24 mouse cellular contexts compared by ENCODE assay signal in the genomic region with DNA sequence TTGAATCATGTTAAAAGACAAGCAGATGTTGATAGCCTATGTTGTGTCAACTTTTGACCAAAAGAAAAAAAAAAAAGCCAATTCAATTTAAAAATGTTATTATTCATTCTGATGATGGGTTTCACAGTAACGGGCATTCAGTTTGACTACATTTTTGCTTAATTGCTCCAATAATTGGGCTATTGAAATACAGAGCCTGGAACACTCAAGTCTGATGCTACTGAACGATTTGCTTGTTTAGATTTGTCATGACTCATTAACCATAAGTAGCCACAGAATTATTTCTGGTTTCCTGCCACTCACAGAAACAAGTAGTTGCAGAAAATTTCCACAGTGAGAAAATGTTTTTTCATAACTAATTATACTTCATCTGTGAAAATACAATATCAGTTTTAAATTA.
DNase-seq lines count a peak whose midpoint lies in the region; ATAC-seq lines count a peak whose summit lies in the region.
"Had no signal": no experiment of that assay in that cellular context is flagged by ENCODE, and none has a peak within 500 bp of the region (broad histone marks: within the 10 kb centered on the region; RNA-seq: fewer than 3 reads in every experiment).

No protein-coding gene starts in this region.

- WGBS in midbrain, embryonic 14.5 days, result 69% methylated on average over 2 of the region's 2 CpGs
- WGBS in midbrain, embryonic 15.5 days, result 58% methylated on average over 2 of the region's 2 CpGs
- 73% methylated on average over 2 of the region's 2 CpGs for WGBS in heart, embryonic 12.5 days

- no peak for ATAC-seq in midbrain, embryonic 14.5 days (ENCODE audit: low FRiP score, low TSS enrichment)
- ATAC-seq in midbrain, embryonic 15.5 days (replicated peaks), result no peak
- ATAC-seq in heart, embryonic 12.5 days (ENCODE audit: insufficient number of reproducible peaks, low FRiP score), result no peak
- ATAC-seq: activated CD4-positive, CD25-positive, alpha-beta regulatory T cell, adult 4 months; forebrain, embryonic 13.5 days; forebrain, embryonic 16.5 days; Patski had no signal

- no peak overlapping the region for H3K27ac ChIP-seq in midbrain, embryonic 14.5 days (replicated peaks; ENCODE audit: low read depth, low read length)
- no peak overlapping the region for H3K27ac ChIP-seq in midbrain, embryonic 15.5 days
- no peak overlapping the region for H3K27ac ChIP-seq in heart, embryonic 12.5 days (ENCODE audit: poor library complexity, severe bottlenecking)
- H3K27ac ChIP-seq: embryonic facial prominence, embryonic 13.5 days; embryonic facial prominence, embryonic 15.5 days; forebrain, embryonic 13.5 days had no signal

- no peak overlapping the region for H3K4me2 ChIP-seq in midbrain, embryonic 14.5 days (ENCODE audit: low read length)
- H3K4me2 ChIP-seq in midbrain, embryonic 15.5 days, result no peak overlapping the region
- no peak overlapping the region for H3K4me2 ChIP-seq in heart, embryonic 12.5 days
- H3K4me2 ChIP-seq: embryonic facial prominence, embryonic 13.5 days; embryonic facial prominence, embryonic 15.5 days; forebrain, embryonic 13.5 days had no signal

- H3K4me1 ChIP-seq in midbrain, embryonic 14.5 days (ENCODE audit: control insufficient read depth, insufficient read depth, low read length), result no peaks in the 10 kb centered on the region
- H3K4me1 ChIP-seq in midbrain, embryonic 15.5 days, result no peaks in the 10 kb centered on the region
- H3K4me1 ChIP-seq in heart, embryonic 12.5 days (replicated peaks), result no peaks in the 10 kb centered on the region
- H3K4me1 ChIP-seq: embryonic facial prominence, embryonic 13.5 days; embryonic facial prominence, embryonic 15.5 days; forebrain, embryonic 13.5 days had no signal

- H3K36me3 ChIP-seq in midbrain, embryonic 14.5 days (ENCODE audit: control insufficient read depth, insufficient read depth, low read length), result no peaks in the 10 kb centered on the region
- H3K36me3 ChIP-seq in midbrain, embryonic 15.5 days (replicated peaks), result no peaks in the 10 kb centered on the region
- H3K36me3 ChIP-seq in heart, embryonic 12.5 days, result no peaks in the 10 kb centered on the region
- H3K36me3 ChIP-seq: embryonic facial prominence, embryonic 13.5 days; embryonic facial prominence, embryonic 15.5 days had no signal

- no peaks in the 10 kb centered on the region for H3K27me3 ChIP-seq in midbrain, embryonic 14.5 days (ENCODE audit: control insufficient read depth, insufficient read depth, low read length)
- no peaks in the 10 kb centered on the region for H3K27me3 ChIP-seq in midbrain, embryonic 15.5 days (replicated peaks)
- H3K27me3 ChIP-seq in heart, embryonic 12.5 days (replicated peaks), result no peaks in the 10 kb centered on the region
- H3K27me3 ChIP-seq: embryonic facial prominence, embryonic 13.5 days; embryonic facial prominence, embryonic 15.5 days; forebrain, embryonic 13.5 days; Patski had no signal

- no peak overlapping the region for H3K4me3 ChIP-seq in midbrain, embryonic 14.5 days (replicated peaks; ENCODE audit: low read depth, low read length)
- H3K4me3 ChIP-seq in midbrain, embryonic 15.5 days, result no peak overlapping the region
- H3K4me3 ChIP-seq in heart, embryonic 12.5 days, result no peak overlapping the region
- H3K4me3 ChIP-seq: embryonic facial prominence, embryonic 13.5 days; embryonic facial prominence, embryonic 15.5 days; erythroblast, embryonic 14.5 days; forebrain, embryonic 13.5 days had no signal

- DNase-seq in midbrain, embryonic 14.5 days, result peak; percentile 6
- DNase-seq in Muller cell, postnatal 12 days (ENCODE audit: inconsistent ontology term), result peak; percentile 90
- peak; percentile 4 for DNase-seq in brain, adult 2 months (ENCODE audit: low read depth, low spot score)
- peak; percentile 69 for DNase-seq in retina, embryonic 14.5 days (ENCODE audit: low spot score)
- no peak for DNase-seq in heart, adult 9 months (ENCODE audit: low spot score in 2 of 2)
- DNase-seq in heart, adult 8-10 months (ENCODE audit: low spot score), result no peak
- DNase-seq: adrenal gland, adult 8-10 months; adrenal gland, postnatal 14 days; adrenal gland, postnatal 36 days; cerebellum, adult 11-12 months; cerebellum, adult 2 months; cerebellum, adult 9-10 months; cerebellum, postnatal 10 days; cerebellum, postnatal 25 days; embryo, embryonic 11 days had no signal

- H3K9ac ChIP-seq in midbrain, embryonic 14.5 days (replicated peaks; ENCODE audit: low read length), result no peak overlapping the region
- no peak overlapping the region for H3K9ac ChIP-seq in midbrain, embryonic 15.5 days
- no peak overlapping the region for H3K9ac ChIP-seq in heart, embryonic 12.5 days
- H3K9ac ChIP-seq: embryonic facial prominence, embryonic 13.5 days; embryonic facial prominence, embryonic 15.5 days; forebrain, embryonic 13.5 days had no signal

- no peaks in the 10 kb centered on the region for H3K9me3 ChIP-seq in midbrain, embryonic 14.5 days (ENCODE audit: control insufficient read depth, low read length)
- H3K9me3 ChIP-seq in midbrain, embryonic 15.5 days, result no peaks in the 10 kb centered on the region
- no peaks in the 10 kb centered on the region for H3K9me3 ChIP-seq in heart, embryonic 12.5 days (replicated peaks)
- H3K9me3 ChIP-seq: embryonic facial prominence, embryonic 13.5 days; embryonic facial prominence, embryonic 15.5 days; forebrain, embryonic 13.5 days had no signal

Comparison
In these comparisons a context has a peak if more than half of its experiments do, and no peak if none do; other contexts are left out.
1. DNase-seq: peak in midbrain, embryonic 14.5 days (single experiment), Muller cell, postnatal 12 days (single experiment), brain, adult 2 months (single experiment) and retina, embryonic 14.5 days (single experiment); none in heart, adult 9 months (0 of 2) and heart, adult 8-10 months (single experiment).